Mouse (Mus musculus) layer of hippocampus, adult 9-11 months (tissue): ENCODE measurements at regions not wholly inside any gene's neighbourhood (a gene's known extent, or its start where the extent isn't known, plus 50 kb on each side); places are given as distances from the start of the nearest gene placed in this dataset.
A peak's percentile ranks its signal among the peaks of the same experiment; 100 is the strongest.
"Not testable (repeated sequence)": the region's sequence is repeated elsewhere in the genome, so short reads cannot be mapped to it uniquely, and the experiment has no call there.

ENCODE experiments used
- DNase-seq: peaks from one replicate; pipeline ENCODE4 v3.0.0; 2022

DNA sequence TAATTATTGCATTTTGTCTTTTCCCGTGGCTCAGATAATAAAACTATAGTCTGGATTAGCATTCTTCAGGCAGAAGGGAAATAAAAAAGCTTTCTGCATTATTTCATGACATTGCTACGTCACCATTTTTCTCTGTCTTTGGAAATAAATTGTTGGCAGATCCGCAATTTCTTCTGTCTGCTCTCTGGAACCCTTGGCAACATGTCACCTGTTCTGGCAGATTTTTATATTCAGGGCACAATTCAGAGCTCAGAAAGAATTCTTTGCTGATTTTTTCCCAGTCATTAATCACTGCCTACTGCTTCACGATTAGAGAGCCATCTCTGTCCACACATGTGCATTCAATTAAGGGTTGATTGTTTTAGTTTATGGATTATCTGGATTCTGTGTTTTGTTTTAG, 460.5 kb downstream of the Cdh8 start:
- no peak for DNase-seq

- DNase-seq = no peak
Measured at GRCm38 (mm10) chr8:98913159-98913777, 503.0 kb downstream of the Cdh8 start.

GRCm38 (mm10) chr8:98893331-98893730, 522.9 kb downstream of the Cdh8 start:
- DNase-seq = no peak

GRCm38 (mm10) chr8:98861664-98862306, 554.5 kb downstream of the Cdh8 start:
- DNase-seq = peak; percentile 53

DNA sequence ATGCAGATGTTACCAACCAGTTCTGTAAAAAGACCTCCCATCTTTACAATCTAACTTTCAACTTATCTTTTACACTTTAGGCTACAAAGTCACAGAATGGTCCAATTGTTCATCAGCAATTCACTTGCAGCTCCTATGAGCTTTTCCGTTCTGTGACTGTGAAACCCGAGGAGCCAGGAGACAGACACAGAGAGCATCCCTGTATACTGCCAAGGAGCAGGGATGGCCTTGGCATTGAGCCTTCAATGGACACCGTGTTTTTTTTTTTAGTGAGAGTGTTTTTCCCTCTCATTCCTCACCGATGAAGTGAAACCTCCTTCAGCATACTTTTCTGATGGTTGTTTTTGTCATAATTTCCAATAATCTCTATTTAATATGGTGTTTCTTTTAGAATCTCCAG, 555.1 kb downstream of the Cdh8 start:
- DNase-seq = no peak

DNA sequence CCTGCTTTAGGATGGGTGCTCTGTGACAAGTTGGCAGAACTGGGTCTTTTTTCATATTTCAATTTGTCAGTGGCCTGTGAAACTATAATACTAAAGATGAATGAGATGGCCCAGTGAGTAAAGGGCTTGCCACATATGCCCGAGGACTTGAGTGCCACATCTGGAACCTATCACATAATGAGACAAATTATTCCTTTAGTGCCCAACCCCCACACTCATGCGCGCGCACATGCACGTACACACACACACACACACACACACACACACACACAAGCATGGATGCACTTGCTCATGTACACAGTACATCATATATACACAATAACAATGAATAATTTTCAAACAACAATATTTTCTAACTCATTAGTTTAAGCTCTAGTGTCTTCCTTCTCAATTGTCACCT, 555.9 kb downstream of the Cdh8 start:
- no peak for DNase-seq

DNA sequence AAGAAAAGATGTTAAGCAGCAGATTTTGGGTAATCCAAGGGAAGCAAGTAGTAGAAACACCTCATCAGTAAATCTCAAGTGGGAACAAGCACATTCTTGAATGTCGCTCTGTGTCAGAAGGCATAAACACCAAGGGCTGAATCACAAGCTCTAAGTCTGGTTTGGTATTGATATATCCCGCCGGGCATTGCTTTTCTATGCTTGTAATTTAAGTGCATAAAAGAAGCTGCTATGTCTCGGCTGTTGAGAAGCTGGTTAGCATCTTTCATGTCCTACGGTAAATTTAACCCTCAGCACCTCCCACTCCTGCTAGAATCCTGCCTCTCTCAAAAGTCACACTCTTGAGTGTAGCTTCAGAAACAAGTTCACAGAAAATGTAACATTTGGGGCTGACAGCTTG, 586.8 kb downstream of the Cdh8 start:
- no peak for DNase-seq

DNA sequence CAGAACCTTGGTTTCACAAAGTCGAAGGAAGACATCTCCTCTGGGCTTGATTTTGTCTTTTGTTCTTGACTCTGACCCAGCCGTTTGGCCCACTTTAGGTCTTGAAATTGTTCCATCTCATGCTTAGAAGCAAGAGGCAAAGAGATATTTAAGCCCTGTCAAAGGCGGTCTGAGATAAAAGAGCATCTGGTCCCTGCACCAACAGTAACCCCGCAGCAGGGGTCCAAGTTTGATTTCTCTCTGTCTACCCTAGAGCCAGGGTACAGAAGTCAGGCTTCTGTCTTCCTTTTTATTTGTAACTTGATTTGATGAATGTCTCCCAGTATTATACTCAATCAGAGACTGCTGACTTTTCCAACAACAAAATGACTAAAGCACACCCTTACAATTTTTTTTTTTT, 587.3 kb downstream of the Cdh8 start:
- DNase-seq = no peak

- DNase-seq = no peak
Measured at GRCm38 (mm10) chr8:98811922-98812321, 604.3 kb downstream of the Cdh8 start.

DNA sequence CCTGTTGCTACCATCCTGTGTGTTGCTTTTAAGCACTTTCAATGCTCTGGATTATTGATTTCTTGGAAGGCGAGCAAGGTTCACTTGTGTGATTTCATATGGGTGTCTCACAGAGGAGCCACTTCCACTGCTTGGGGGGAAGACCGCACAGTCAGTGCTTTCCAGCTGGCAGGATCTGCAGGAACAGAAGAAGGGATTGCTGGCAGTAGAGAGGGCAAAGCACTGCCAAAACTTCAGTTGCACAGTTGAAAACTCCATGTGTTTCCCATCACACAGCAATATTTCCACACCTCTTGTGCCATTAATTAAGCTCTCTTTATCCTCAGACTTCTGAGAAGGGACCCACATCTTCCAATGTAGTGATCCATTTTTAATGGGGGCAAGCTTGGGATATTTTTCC, 618.8 kb downstream of the Cdh8 start:
- peak; percentile 23 for DNase-seq

GRCm38 (mm10) chr8:98767036-98767435, 649.2 kb downstream of the Cdh8 start:
- DNase-seq = no peak

- no peak for DNase-seq
Measured at GRCm38 (mm10) chr8:98756596-98756995, 659.7 kb downstream of the Cdh8 start.

GRCm38 (mm10) chr8:98755795-98756194, 660.5 kb downstream of the Cdh8 start:
- no peak for DNase-seq

DNA sequence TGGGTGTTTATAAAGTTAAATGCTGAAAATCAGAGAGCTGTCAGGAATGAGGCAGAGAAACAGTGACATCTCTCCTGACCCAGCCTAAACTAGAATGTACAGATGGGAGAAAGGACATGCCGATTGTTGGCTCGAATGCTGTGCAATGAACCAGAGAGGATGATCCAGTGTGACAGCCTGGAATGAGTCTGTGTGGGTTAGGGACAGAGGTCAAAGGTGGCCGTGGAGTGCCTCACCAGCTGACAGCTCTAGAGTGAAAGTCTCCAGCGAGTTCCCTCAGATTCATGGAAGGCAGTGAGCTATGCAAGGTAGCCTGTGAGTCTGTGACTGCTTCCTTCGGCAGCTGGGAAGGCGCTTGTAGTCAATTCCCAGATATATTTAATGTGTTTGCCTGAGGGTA, 663.9 kb downstream of the Cdh8 start:
- no peak for DNase-seq

- DNase-seq = no peak
Measured at GRCm38 (mm10) chr8:98707753-98708152, 708.5 kb downstream of the Cdh8 start.

DNA sequence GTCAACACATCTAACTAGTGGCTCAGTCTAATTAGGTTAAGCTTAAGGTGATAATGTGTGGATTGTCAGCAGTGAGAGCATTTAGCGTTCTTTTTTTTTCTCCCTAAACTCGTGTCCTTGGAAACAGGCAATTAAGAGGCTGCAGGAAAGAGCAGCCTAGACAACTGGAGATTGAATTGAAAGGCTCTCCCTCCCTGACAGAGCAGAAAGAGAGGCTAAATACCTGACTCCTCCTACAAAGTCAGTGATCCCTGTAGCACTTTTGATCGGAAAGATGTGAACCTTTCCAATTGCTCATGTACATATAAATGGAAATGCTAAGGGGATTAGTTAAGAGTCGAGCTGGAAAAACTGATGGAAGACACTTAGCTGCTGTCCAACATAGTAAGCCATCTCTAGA, 710.1 kb downstream of the Cdh8 start:
- DNase-seq = no peak

DNA sequence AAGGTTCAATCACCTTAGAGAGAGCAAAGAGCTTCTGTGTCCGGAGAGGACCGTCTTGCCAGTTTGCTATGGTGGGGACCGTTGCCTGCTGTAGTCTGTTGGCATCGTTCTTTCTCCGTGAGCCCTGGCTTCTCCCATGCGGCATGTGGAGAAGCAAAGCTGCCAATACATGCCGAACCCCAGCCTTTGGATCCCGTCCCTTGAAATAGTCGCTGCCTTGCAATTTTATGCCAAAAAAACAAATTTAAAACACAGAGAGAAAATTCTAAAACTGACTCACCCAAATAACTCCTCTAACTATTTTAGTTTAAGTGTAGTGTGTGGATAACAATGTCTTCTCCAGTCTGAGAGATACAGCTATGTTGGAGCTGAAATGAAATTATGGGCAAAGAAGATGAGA, 731.1 kb downstream of the Cdh8 start:
- DNase-seq = peak; percentile 55

- DNase-seq = no peak
Measured at GRCm38 (mm10) chr8:98684531-98684930, 731.7 kb downstream of the Cdh8 start.

DNA sequence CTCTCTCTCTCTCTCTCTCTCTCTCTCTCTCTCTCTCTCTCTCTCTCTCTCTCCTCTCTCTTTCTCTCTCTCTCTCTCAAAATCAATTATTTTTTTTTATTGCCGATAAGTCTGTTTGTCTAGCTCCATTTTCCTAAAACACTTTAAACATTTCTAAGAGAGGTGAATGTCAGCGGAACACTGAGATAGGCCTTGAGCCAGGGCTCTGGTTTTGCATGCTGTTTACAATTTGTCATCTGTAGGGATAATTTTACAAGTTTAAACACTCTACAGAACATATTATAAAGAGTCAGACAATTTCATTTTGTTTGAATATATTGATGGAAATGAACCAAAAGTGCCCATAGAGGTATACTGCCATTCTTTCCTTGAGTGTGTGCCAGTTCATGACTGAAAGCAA, 736.2 kb downstream of the Cdh8 start:
- no peak for DNase-seq

DNA sequence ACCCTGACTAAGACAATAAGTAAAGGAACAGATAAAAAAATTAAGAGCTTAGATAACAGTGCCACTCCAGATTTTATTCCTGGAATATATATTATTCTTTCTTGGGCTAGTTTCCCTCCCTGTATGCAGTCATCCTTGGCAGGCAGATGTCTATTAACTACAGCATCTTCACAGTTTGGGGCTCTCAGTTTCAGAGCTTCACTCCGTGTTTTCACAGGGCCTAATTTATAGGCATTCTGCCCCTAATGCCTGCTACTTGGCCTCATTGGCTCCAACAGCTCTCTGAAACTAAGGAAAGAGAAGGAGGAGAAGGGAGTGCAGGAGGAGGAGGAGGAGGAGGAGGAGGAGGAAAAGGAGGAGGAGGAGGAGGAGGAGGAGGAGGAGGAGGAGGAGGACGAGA, 757.0 kb downstream of the Cdh8 start:
- no peak for DNase-seq

DNA sequence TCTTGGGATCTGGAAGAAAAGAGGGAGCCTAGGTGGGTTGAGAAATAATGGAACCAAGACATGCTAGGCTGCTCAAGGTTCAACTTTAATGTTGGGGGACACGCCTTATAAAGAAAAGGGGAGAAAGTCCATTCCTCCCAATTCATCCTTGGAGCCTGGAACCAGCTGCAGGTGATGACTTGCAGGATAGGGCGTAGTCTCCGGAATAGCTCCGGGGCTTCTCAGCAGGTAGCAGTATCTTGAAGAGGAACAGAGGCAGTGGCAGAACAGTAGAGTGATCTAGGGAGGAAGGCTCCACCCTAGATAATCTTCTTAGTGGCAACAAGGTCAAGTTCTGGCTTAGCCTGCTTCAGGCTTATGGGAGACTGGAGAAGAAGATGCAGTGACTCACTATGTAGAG, 764.0 kb downstream of the Cdh8 start:
- not testable (repeated sequence) for DNase-seq

DNA sequence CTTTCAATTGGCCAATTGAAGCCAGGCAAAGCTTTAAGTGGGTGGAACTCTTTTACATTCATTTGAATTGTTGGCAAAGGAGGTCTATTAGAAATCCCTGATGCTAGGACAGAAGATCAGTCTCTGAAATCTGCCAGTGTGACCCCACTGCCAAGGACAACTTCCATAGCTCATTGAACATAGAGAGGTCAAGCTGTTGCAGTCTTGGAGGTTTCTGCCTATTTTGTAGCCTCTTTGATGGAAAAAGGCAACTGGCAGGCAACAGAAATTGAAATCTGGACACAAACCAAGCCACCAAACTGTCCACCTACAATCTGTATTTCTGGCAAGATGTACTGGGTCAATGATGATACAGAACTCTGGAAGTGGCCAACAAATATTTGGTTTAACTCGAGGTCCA, 765.3 kb downstream of the Cdh8 start:
- DNase-seq = no peak

DNA sequence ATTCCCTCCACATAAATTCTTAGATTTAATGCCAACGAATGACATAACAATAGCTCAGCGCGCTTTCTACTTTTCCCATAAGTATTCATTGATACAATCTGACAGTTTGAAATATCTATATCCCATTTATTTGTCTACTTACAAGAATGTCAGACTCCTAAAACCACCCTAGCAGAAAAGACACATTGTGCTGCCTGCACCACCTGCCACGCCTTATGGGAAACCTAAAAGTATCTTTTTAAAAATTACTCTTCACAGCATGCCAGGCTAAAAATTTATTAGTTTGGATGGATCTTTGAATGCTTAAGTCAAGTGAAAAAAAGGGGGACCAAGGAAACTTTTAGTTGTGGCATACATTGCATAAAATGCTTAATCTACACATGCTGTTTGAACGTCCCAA, 788.1 kb downstream of the Cdh8 start:
- DNase-seq = peak; percentile 20

DNA sequence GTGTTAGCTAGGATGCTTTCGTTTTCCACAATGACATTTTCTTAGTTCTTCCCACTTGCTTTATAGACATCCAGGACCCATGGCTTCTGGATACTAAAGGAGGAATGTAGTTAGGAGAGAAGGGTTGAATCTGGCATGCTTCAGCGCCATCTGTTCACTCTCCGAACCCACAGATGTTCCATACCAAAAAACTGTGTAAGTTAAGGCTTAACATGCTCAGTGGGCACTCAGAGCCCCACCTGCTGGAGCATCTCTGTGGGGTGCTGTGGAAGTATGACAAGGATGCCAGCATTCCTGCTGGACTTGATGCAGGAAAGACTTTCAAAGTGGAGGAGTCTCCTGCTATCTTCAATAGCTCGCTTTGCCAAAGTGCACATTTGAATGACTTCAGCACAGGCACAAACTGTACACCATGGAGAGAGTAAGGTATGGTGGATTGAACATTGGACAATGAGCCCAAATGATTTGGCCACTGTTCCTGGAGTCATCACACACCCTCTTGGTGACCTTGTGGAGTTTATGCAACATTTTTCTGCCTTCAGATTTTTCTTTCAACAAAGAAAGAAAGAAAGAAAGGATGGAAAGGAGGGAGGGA, 802.3 kb downstream of the Cdh8 start:
- peak; percentile 25 for DNase-seq
